Mouse (Mus musculus) kidney, adult 18-20 months (tissue): ENCODE measurements around the gene Abca8a.

Experiments used
- DNase-seq: peaks from one replicate; pipeline ENCODE4 v3.0.0; 2021

Gene Abca8a

GRCm38 (mm10) chr11:110095858-110096257 is at the start of gene Abca8a:
Gene Abca8a (minus strand): TSS chr11:110095978.
- no peak for DNase-seq

- DNase-seq = peak; percentile 24
Observed at GRCm38 (mm10) chr11:110145421-110145820, 49.6 kb upstream of the Abca8a start.

- no peak for DNase-seq
Observed at GRCm38 (mm10) chr11:110130760-110131159, 35.0 kb upstream of the Abca8a start.

GRCm38 (mm10) chr11:110111137-110111536 is 15.4 kb upstream of the Abca8a start:
- no peak for DNase-seq

GRCm38 (mm10) chr11:110101437-110101836 is 5.7 kb upstream of the Abca8a start:
- DNase-seq = no peak

GRCm38 (mm10) chr11:110098901-110099300 is 3.1 kb upstream of the Abca8a start:
- no peak for DNase-seq

- DNase-seq = no peak
Observed at GRCm38 (mm10) chr11:110097465-110097864, 1.7 kb upstream of the Abca8a start.

- DNase-seq = no peak
Observed at GRCm38 (mm10) chr11:110094846-110095380, 865 bp downstream of the Abca8a start.

- DNase-seq = no peak
Observed at GRCm38 (mm10) chr11:110094236-110094635, 1.5 kb downstream of the Abca8a start.

GRCm38 (mm10) chr11:110091328-110091727 is 4.5 kb downstream of the Abca8a start:
- DNase-seq = no peak

GRCm38 (mm10) chr11:110072158-110072557 is 23.6 kb downstream of the Abca8a start:
- no peak for DNase-seq

- DNase-seq = no peak
Observed at GRCm38 (mm10) chr11:110061032-110061431, 34.7 kb downstream of the Abca8a start.

- DNase-seq = no peak
Observed at GRCm38 (mm10) chr11:110060127-110060526, 35.7 kb downstream of the Abca8a start.

- DNase-seq = no peak
Observed at GRCm38 (mm10) chr11:110053681-110054080, 42.1 kb downstream of the Abca8a start.

- DNase-seq = no peak
Observed at GRCm38 (mm10) chr11:110037795-110038194, 58.0 kb downstream of the Abca8a start.

GRCm38 (mm10) chr11:110028913-110029695 is 66.7 kb downstream of the Abca8a start:
- DNase-seq = no peak

- DNase-seq = no peak
Observed at GRCm38 (mm10) chr11:110010836-110011546, 84.8 kb downstream of the Abca8a start.

GRCm38 (mm10) chr11:109995624-109996023 is 100.2 kb downstream of the Abca8a start, which contains the start of gene Abca8b:
Gene Abca8b (minus strand): TSS chr11:109995845.
- DNase-seq = peak; percentile 66

GRCm38 (mm10) chr11:109995013-109995412 is 100.8 kb downstream of the Abca8a start:
- DNase-seq = no peak

- DNase-seq = no peak
Observed at GRCm38 (mm10) chr11:109994014-109994413, 101.8 kb downstream of the Abca8a start.

GRCm38 (mm10) chr11:109991270-109991669 is 104.5 kb downstream of the Abca8a start:
- DNase-seq = no peak

GRCm38 (mm10) chr11:109990256-109990655 is 105.5 kb downstream of the Abca8a start:
- DNase-seq = no peak

GRCm38 (mm10) chr11:109988164-109988563 is 107.6 kb downstream of the Abca8a start:
- no peak for DNase-seq
